Mouse (Mus musculus) embryonic facial prominence, embryonic 12.5 days (tissue): ENCODE results near the gene Zc3hav1. TPM values are rescaled to one million over a fixed set of nuclear protein-coding genes. Genes with fewer than 3 reads are reported as not detected.

Experiments used
- ATAC-seq: fragments of 200-750 bp; cut with Nextera tagmentation; 2 replicates; pipeline ENCODE4 v1.8.0; 2017; ENCODE audit not compliant: insufficient number of reproducible peaks, insufficient read depth, low FRiP score, low TSS enrichment
- H3K27ac ChIP-seq: fragments of 300-500 bp; sonication (generic); 2 replicates; pipeline ENCODE4 v1.5.1; 2016; ENCODE audit warnings: mild to moderate bottlenecking
- H3K27me3 ChIP-seq: fragments of 300-500 bp; sonication (generic); 2 replicates; pipeline ENCODE4 v1.6.1; 2016; ENCODE audit warnings: mild to moderate bottlenecking, moderate library complexity
- H3K36me3 ChIP-seq: fragments of 300-500 bp; sonication (generic); 2 replicates; pipeline ENCODE4 v1.6.1; 2016; ENCODE audit warnings: mild to moderate bottlenecking
- H3K4me1 ChIP-seq: fragments of 300-500 bp; sonication (generic); 2 replicates; pipeline ENCODE4 v1.6.1; 2016
- H3K4me2 ChIP-seq: fragments of 300-500 bp; sonication (generic); replicated peaks from 2 replicates; pipeline ENCODE4 v1.6.1; 2016; ENCODE audit warnings: mild to moderate bottlenecking, moderate library complexity
- H3K4me3 ChIP-seq: fragments of 300-500 bp; sonication (generic); 2 replicates; pipeline ENCODE4 v1.5.1; 2016; ENCODE audit warnings: mild to moderate bottlenecking
- H3K9ac ChIP-seq: fragments of 300-500 bp; sonication (generic); 2 replicates; pipeline ENCODE4 v1.6.1; 2016; ENCODE audit warnings: mild to moderate bottlenecking, moderate library complexity
- H3K9me3 ChIP-seq: fragments of 300-500 bp; sonication (generic); 2 replicates; pipeline ENCODE4 v1.6.1; 2016; ENCODE audit warnings: mild to moderate bottlenecking, moderate library complexity
- WGBS: fragments of 180-500 bp; shearing (Covaris S2); methylation state at CpG from one replicate; pipeline ENCODE4 v1.1.7; 2016; 5-methylcytosine and 5-hydroxymethylcytosine counted together
- polyA plus RNA-seq: library from polyadenylated mRNA; unstranded; fragments of >200 nt; fragmentation: Nextera tagmentation; extraction: Ambion mirVana; gene quantifications from 2 replicates; pipeline ENCODE4 v1.2.1, GENCODE M21; 2016

Gene Zc3hav1
- 2.5 and 2.7 TPM in 2 replicates for polyA plus RNA-seq

DNA sequence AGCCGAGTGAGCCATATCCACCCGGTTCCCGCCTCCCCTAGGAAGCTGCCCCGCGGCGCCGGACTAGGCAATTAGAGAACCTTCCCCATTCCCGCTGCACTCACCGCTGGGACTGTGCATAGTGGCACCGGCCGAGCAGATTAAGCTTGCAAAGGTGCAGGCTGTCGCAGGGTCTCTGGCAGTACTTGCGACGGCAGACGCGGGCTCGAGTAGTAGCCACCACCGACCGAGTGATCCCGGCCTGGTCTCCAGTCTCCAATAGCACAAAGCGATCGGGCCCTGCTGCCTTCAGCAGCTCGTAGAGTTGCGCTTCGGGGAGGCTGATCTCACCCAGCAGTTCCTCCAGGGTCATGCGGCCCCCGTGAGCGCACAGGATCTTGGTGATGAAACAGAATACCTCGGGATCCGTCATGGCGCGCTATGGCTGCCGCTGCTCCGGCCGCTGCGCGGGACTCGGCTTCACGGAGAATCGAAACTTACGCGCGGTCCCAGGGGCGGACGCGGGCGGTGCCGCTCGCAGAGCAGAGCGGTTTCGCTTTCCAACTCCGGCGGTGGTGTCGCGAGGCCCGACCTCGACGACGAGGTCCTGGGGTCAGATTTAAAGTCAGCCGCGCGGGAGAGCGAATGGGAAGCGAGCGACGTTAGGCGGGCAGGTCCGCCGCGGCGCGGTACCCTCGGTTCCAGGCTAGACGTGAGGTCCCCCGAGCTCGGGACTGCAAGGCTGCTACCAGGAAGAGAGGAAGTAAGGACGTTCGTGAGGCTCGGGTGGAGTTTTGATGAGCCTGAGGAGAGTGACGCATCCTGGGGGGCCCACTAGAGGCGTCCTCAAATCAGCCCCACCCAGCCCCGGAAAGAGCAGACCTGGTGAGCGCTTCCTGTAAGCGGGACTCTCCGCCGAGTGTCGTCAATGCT, at the start of gene Zc3hav1:
Zc3hav1 (minus strand) TSS at position 793 of the 912 bp plus-strand sequence.
- peaks cover 64% of the 10 kb centered on the region for H3K27me3 ChIP-seq
- no peaks in the 10 kb centered on the region for H3K36me3 ChIP-seq
- peak within 1 kb of the TSS; percentile 49 for H3K9ac ChIP-seq
- H3K4me2 ChIP-seq = peak within 1 kb of the TSS; percentile 64
- H3K4me1 ChIP-seq = 0 out of 2 replicates have a peak, but pooled peaks cover 3% of the 10 kb centered on the region
- peak within 1 kb of the TSS; percentile 55 for H3K4me3 ChIP-seq
- H3K9me3 ChIP-seq = no peaks in the 10 kb centered on the region
- peak; percentile 68; the same call in 1 of the 2 replicates for ATAC-seq
- H3K27ac ChIP-seq = no peak within 1 kb of the TSS
- WGBS = under 1% methylated on average over 87 of the region's 87 CpGs

DNA sequence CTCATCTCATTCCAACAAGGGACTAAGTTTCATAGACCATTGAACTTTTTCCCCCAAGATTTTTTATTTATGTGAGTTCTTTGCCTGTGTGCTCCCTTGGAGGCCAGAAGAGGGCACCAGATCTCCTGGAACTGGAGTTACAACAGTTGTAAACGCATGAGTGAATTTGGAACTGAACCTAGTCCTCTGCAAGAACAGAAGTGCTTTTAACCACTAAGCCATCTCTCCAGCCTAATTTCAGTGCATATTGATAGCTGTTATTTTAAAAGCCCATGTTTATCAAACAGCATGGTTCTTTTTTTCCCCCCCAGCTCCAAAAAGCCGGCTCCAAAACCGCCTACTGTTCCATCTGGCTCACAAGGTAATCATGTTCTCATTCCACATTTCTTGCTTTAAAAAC, 35.3 kb upstream of the Zc3hav1 start:
- no peaks in the 10 kb centered on the region for H3K27me3 ChIP-seq
- no peaks in the 10 kb centered on the region for H3K4me1 ChIP-seq
- no peak overlapping the region for H3K4me2 ChIP-seq
- H3K27ac ChIP-seq = no peak overlapping the region
- no peak for ATAC-seq
- no peaks in the 10 kb centered on the region for H3K9me3 ChIP-seq
- H3K9ac ChIP-seq = no peak overlapping the region
- 79% methylated on average over 3 of the region's 3 CpGs for WGBS
- H3K4me3 ChIP-seq = no peak overlapping the region
- H3K36me3 ChIP-seq = peaks cover 19% of the 10 kb centered on the region

DNA sequence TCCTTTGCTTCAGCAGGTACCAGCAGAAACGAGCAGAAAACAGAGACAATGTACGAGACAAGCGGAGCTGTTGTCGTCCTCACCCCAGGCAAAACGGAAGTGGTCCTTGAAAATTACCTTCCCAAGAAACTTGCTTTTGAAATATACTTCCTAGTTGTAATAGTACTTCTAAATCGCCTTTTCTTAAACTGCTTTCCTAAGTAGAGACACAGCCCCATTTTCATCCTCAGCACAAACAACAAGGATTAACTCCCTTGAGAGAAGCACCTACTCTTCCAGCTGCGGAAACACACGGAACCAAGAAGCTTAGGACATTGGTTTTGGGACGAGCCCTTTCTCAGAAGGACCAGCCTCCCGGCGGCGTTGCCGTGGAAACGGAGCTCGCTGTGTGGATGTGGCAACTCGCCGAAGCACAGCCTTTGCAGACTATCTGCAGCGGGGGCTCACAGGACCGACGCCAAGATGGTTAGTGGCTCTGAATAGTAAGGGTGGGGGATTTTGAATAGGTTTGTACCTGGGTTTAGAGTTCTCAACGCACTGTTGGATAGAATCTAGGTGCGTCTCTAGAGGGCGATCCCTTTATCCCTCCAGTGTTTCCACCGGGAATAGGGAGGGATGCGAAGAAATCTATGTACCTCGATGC, 26.8 kb upstream of the Zc3hav1 start, which contains the start of gene Ttc26:
Ttc26 (plus strand) TSS at position 341 of the 643 bp plus-strand sequence.
- Histone ChIP-seq H3K27me3 (no peaks in the 10 kb centered on the region), H3K9ac (peak within 1 kb of the TSS; percentile 49), H3K36me3 (peaks cover 7% of the 10 kb centered on the region), H3K4me1 (no peaks in the 10 kb centered on the region), H3K4me2 (peak within 1 kb of the TSS; percentile 69), H3K9me3 (no peaks in the 10 kb centered on the region), H3K4me3 (peak within 1 kb of the TSS; percentile 68), H3K27ac (0 out of 2 replicates have a peak within 1 kb of the TSS, but pooled peaks have one; percentile 23)
- peak; percentile 64; the same call in 1 of the 2 replicates for ATAC-seq
- under 1% methylated on average over 26 of the region's 26 CpGs for WGBS

DNA sequence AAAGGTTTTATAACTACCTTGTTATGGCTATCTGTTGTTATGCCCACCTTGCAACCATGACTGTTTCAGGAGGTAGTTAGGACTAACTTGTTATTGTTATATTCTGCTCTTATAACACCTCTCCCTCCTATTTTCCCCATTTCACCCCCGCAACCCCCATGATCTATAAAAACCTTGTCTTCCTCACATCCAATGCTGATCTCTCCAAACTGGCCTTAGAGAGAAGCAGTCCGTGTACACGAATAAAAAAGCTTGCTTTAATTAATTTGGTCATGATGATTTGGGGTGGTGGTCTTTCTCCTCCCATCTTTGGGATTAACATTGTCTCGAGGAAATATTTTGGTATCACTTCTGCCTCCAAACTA, 26.3 kb upstream of the Zc3hav1 start:
- Histone ChIP-seq H3K36me3 (peaks cover 4% of the 10 kb centered on the region), H3K4me1 (no peaks in the 10 kb centered on the region), H3K27ac (no peak overlapping the region), H3K4me2 (peak overlapping the region; percentile 69), H3K27me3 (no peaks in the 10 kb centered on the region), H3K4me3 (peak overlapping the region; percentile 68), H3K9ac (peak overlapping the region; percentile 49), H3K9me3 (no peaks in the 10 kb centered on the region)
- ATAC-seq = no peak
- 2% methylated on average over 4 of the region's 4 CpGs for WGBS

DNA sequence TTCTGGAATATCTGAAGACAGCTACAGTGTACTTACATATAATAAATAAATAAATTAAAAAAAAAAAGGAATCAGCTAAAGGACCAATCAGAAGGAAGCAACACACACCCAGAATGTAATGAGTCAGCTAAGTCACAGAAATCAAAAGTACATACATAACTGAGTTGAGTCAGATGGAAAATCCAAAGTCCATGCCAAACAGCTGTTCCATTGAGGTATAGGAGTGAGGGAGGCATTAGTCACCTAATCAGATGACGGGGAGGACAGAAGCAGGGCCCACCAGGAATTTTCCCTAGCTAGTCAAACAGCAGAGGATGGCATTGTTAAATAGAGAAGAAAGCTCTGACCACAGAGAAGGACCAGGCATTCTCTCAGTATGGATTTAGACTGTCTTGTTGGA, 19.9 kb upstream of the Zc3hav1 start:
- H3K27ac ChIP-seq = no peak overlapping the region
- 68% methylated on average over 1 of the region's 1 CpGs for WGBS
- H3K9me3 ChIP-seq = no peaks in the 10 kb centered on the region
- H3K9ac ChIP-seq = no peak overlapping the region
- H3K36me3 ChIP-seq = no peaks in the 10 kb centered on the region
- no peak for ATAC-seq
- H3K4me1 ChIP-seq = no peaks in the 10 kb centered on the region
- no peak overlapping the region for H3K4me3 ChIP-seq
- no peaks in the 10 kb centered on the region for H3K27me3 ChIP-seq
- H3K4me2 ChIP-seq = no peak overlapping the region

DNA sequence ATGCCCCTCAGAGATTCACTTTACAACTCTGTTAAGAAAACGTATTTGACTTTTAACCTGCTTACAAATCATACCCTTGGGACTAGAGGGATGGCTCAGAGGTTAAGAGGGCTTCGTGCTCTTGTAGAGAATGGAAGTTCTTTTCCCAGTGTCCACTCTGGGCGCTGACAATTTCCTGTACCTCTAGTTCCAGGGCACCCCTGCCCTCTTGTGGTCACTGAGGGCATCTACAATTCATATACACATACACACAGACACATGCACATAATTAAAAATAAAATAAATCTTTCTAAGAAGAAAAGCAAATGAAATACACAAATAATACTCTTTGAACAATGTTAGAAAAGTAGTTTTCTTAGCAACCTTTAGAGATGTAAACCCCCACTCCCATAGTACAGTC, 15.5 kb upstream of the Zc3hav1 start:
- H3K27ac ChIP-seq = no peak overlapping the region
- no peaks in the 10 kb centered on the region for H3K9me3 ChIP-seq
- 75% methylated on average over 3 of the region's 3 CpGs for WGBS
- no peak overlapping the region for H3K9ac ChIP-seq
- H3K4me1 ChIP-seq = no peaks in the 10 kb centered on the region
- H3K4me2 ChIP-seq = no peak overlapping the region
- H3K36me3 ChIP-seq = no peaks in the 10 kb centered on the region
- no peaks in the 10 kb centered on the region for H3K27me3 ChIP-seq
- H3K4me3 ChIP-seq = no peak overlapping the region
- no peak for ATAC-seq

DNA sequence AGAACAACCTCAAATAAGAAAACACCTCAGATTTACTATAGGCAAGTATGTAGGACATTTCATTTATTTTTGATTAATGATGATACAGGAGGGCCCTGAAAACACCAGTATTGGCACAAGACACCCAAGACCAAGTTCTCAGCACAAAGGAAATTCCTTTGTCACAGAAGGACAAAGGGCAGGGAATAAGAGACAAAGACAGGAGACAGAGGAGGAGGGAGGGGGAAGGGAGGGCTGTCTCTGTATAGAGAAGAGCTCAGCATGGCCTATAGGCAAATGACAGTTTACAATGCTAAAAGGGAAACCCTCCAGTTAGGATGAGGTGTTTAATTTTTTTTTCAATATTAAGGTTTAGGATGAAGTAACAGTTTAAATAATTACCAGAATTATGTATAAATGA, 9.7 kb upstream of the Zc3hav1 start:
- ATAC-seq = no peak
- Histone ChIP-seq H3K27me3 (no peaks in the 10 kb centered on the region), H3K27ac (no peak overlapping the region), H3K9me3 (no peaks in the 10 kb centered on the region), H3K4me3 (no peak overlapping the region), H3K36me3 (no peaks in the 10 kb centered on the region), H3K4me2 (no peak overlapping the region), H3K4me1 (no peaks in the 10 kb centered on the region), H3K9ac (no peak overlapping the region)

DNA sequence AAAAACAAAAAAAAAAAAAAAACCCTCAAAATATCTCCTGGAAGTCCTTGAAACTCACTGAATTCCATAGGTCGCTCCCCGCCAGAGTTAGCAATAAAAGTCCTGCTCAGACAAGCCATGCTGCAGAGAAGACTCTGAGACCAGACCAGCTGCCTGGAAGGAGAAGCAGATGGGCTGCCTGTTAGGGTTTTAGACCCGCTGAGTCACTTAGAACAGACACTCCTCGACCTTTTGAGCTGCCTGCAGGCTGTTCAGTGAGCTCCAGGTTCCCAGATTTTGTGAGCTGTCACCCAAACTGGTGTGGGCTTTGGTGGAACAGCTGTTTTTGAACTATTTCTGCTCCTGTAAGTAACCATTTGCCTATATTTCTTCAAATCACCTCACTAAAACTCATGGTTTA, 9.0 kb upstream of the Zc3hav1 start:
- Histone ChIP-seq H3K4me1 (no peaks in the 10 kb centered on the region), H3K9ac (no peak overlapping the region), H3K36me3 (no peaks in the 10 kb centered on the region), H3K9me3 (no peaks in the 10 kb centered on the region), H3K4me2 (no peak overlapping the region), H3K27me3 (no peaks in the 10 kb centered on the region), H3K4me3 (no peak overlapping the region), H3K27ac (no peak overlapping the region)
- WGBS = 59% methylated on average over 4 of the region's 4 CpGs
- ATAC-seq = no peak

DNA sequence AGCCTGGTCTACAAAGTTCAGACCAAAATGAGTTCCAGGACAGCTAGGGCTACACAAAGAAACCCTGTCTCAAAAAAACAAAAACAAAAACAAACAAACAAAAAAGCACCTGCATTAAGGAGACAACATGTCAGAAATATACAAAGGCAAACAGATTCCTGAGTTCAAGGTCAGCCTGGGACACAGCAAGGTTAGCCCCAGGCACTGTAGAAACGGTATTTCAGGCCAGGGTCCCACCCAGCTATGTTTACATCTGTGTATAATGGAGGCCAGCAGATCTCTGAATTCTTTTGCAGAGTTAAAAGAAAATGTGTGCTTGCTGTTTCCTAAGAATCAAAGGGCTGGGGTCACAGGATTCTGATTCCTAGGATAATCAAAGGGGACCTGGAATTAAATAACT, 7.5 kb upstream of the Zc3hav1 start:
- WGBS = 25% methylated on average over 1 of the region's 1 CpGs

DNA sequence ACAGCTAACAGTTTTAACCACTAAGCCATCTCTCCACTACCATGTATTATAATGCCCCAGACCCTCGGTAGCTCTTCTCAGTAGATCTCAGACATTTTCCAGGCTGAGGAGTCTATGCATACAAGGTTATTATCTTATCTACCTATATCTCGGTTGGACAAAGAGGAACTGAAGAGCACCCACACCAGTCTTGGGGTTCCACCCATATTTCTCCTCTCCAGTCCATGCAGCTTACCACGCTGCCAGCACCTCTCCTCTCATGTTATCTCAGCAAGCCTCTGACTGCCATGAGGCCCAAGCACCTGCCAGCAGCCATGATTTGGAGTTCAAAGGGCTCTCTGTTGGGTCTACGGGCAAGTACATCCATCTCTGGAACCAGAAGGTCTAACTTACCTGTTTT, 6.7 kb upstream of the Zc3hav1 start:
- Histone ChIP-seq H3K9me3 (no peaks in the 10 kb centered on the region), H3K4me2 (no peak overlapping the region), H3K36me3 (no peaks in the 10 kb centered on the region), H3K27me3 (peaks cover 9% of the 10 kb centered on the region), H3K27ac (no peak overlapping the region), H3K4me1 (no peaks in the 10 kb centered on the region), H3K9ac (no peak overlapping the region), H3K4me3 (no peak overlapping the region)
- 84% methylated on average over 4 of the region's 4 CpGs for WGBS
- no peak for ATAC-seq

More for the DNA sequence above, 7.5 kb upstream of the Zc3hav1 start:
- no peaks in the 10 kb centered on the region for H3K9me3 ChIP-seq
- H3K4me1 ChIP-seq = no peaks in the 10 kb centered on the region
- H3K27ac ChIP-seq = no peak overlapping the region
- no peak for ATAC-seq
- H3K9ac ChIP-seq = no peak overlapping the region
- H3K4me2 ChIP-seq = no peak overlapping the region
- no peak overlapping the region for H3K4me3 ChIP-seq
- no peaks in the 10 kb centered on the region for H3K36me3 ChIP-seq
- H3K27me3 ChIP-seq = peaks cover 8% of the 10 kb centered on the region

DNA sequence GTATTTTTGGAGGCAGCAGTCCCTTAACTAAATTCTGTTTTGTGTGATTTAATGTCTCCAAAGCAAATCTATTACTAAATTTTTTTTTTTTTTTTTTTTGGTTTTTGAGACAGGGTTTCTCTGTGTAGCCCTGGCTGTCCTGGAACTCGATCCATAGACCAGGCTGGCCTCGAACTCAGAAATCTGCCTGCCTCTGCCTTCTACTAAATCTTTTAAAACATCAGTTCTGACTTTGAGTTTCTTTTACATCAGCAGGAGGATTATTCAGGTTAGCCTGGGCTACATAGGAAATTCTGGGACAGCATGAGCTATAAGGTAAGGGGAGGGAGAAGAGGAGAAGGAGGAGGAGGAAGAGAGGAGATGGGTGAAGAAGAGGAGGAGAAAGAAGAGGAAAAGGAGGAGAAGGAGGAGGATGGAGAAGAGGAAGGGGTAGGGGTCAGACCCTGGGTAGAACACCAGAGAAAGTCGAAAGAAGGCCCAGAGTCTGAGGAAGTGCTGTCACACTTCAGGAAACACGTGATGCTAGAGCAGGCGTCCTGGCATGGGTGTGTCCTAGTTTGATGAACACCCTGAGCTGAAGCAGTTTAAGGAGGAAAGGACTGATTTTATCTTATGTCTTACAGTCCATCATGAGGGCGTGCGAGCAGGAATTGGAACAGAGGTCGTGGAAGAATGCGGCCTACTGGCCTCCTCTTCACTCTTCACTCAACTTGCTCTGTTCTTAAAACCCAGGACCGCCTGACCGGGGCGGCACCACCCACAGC, 5.5 kb upstream of the Zc3hav1 start:
- H3K9me3 ChIP-seq = no peaks in the 10 kb centered on the region
- H3K4me3 ChIP-seq = no peak overlapping the region
- H3K4me2 ChIP-seq = no peak overlapping the region
- no peaks in the 10 kb centered on the region for H3K4me1 ChIP-seq
- no peak overlapping the region for H3K9ac ChIP-seq
- 88% methylated on average over 12 of the region's 12 CpGs for WGBS
- H3K36me3 ChIP-seq = no peaks in the 10 kb centered on the region
- H3K27ac ChIP-seq = no peak overlapping the region
- no peak for ATAC-seq
- peaks cover 20% of the 10 kb centered on the region for H3K27me3 ChIP-seq
